Mouse (Mus musculus): ENCODE data around the gene Krt24. TPM values are rescaled to one million over a fixed set of nuclear protein-coding genes. Genes with fewer than 3 reads are reported as not detected.
A peak's percentile ranks its signal among the peaks of the same experiment; 100 is the strongest.

Gene Krt24
- total and polyA plus RNA-seq, 2 experiments from 2014 or later, result 0.07 TPM; not detected in 1

- Histone ChIP-seq H3K27ac (ENCODE audit: low read depth, low read length) (no peak overlapping the region), H3K9me3 (ENCODE audit: low read length) (no peaks in the 10 kb centered on the region), H3K4me1 (ENCODE audit: insufficient read depth, low read length) (no peaks in the 10 kb centered on the region), H3K27me3 (ENCODE audit: insufficient read depth, low read length) (no peaks in the 10 kb centered on the region), H3K4me3 (ENCODE audit: low read depth, low read length) (no peak overlapping the region), H3K36me3 (ENCODE audit: insufficient read depth, low read length) (no peaks in the 10 kb centered on the region), H3K4me2 (ENCODE audit: low read depth, low read length, poor library complexity, severe bottlenecking) (no peak overlapping the region), H3K9ac (replicated peaks; ENCODE audit: low read length, poor library complexity, severe bottlenecking) (no peak overlapping the region)
- TF ChIP-seq CTCF (IDR thresholded peaks at IDR 0.05), result no peak
- 29% methylated on average over 8 of the region's 8 CpGs for WGBS
- DNase-seq (ENCODE audit: low spot score) (no peak), ATAC-seq (ENCODE audit: low FRiP score) (no peak)
These were observed 31.5 kb upstream of the Krt24 start for GRCm38 (mm10) chr11:99316543-99316942.

DNA sequence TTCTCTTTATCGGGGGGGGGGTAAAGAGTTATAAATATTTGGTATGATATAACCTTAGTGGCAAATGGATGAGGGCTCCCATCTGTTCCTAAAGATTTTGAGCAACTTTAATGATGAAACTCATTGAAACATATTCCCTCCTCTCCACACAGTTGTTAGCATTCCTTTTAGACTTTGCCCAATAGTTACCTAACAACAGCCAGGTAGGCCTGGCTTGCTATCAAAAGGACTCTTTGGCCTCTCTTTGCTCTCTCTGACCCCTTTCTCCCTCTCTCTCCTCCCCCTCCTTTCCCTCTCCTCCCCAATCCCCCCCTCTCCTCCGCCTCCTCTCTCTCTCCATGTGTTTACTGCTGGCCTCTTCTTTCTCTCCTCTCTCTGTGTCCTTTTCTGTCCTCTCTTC lies 29.5 kb upstream of the Krt24 start:
- Histone ChIP-seq H3K9me3 (ENCODE audit: low read length) (no peaks in the 10 kb centered on the region), H3K36me3 (ENCODE audit: insufficient read depth, low read length) (no peaks in the 10 kb centered on the region), H3K27me3 (ENCODE audit: insufficient read depth, low read length) (no peaks in the 10 kb centered on the region), H3K4me3 (ENCODE audit: low read depth, low read length) (no peak overlapping the region), H3K4me1 (ENCODE audit: insufficient read depth, low read length) (no peaks in the 10 kb centered on the region), H3K27ac (ENCODE audit: low read depth, low read length) (no peak overlapping the region), H3K4me2 (ENCODE audit: low read depth, low read length, poor library complexity, severe bottlenecking) (no peak overlapping the region), H3K9ac (replicated peaks; ENCODE audit: low read length, poor library complexity, severe bottlenecking) (no peak overlapping the region)
- no peak for TF ChIP-seq CTCF (IDR thresholded peaks at IDR 0.05)
- ATAC-seq (ENCODE audit: low FRiP score) (no peak), DNase-seq (ENCODE audit: low spot score) (no peak)
- 87% methylated on average over 2 of the region's 2 CpGs for WGBS

DNA sequence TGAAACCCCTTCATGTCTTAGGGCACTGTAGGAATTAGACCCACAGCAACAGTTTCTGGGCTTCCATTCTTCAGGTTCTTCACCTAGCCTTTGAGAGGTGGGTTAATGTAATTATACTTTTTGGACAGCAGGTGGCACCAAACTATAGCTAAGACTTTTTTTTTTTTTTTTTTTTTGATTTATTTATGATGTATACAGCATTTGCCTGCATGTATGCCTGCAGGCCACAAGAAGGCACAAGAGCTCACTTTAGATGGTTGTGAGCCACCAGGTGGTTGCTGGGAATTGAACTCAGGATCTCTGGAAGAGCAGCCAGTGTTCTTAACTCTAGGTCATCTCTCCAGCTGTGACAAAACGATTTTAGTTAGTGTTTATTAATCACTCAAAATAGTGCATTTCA lies 25.8 kb upstream of the Krt24 start:
- Histone ChIP-seq H3K9me3 (ENCODE audit: low read length) (no peaks in the 10 kb centered on the region), H3K27ac (ENCODE audit: low read depth, low read length) (no peak overlapping the region), H3K4me2 (ENCODE audit: low read depth, low read length, poor library complexity, severe bottlenecking) (no peak overlapping the region), H3K27me3 (ENCODE audit: insufficient read depth, low read length) (no peaks in the 10 kb centered on the region), H3K4me3 (ENCODE audit: low read depth, low read length) (no peak overlapping the region), H3K36me3 (ENCODE audit: insufficient read depth, low read length) (no peaks in the 10 kb centered on the region), H3K4me1 (ENCODE audit: insufficient read depth, low read length) (no peaks in the 10 kb centered on the region), H3K9ac (replicated peaks; ENCODE audit: low read length, poor library complexity, severe bottlenecking) (no peak overlapping the region)
- DNase-seq (ENCODE audit: low spot score) (peak; percentile 58), ATAC-seq (ENCODE audit: low FRiP score) (no peak)
- WGBS, result 100% methylated on average over 1 of the region's 1 CpGs
- peak; percentile 72 for TF ChIP-seq CTCF (IDR thresholded peaks at IDR 0.05)

DNA sequence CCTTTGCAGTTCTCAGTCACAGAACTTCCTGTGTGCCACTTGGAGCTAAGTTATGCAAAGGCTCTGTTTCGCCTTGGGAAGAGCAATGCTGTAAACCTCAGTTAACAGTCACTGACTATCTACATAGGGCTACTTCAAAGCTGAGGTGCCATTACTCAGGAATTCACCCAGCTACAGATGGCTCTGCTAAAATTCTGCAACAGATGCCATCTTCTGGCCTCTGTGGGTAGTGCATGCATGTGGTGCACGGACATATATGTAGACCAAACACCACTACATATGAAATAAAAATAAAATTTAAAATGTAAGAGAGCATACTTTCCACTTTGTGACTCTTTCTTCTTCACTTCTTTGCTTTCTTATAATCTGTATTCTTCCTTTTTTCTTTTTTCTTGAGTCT lies 22.5 kb upstream of the Krt24 start:
- Histone ChIP-seq H3K4me2 (ENCODE audit: low read depth, low read length, poor library complexity, severe bottlenecking) (no peak overlapping the region), H3K9ac (replicated peaks; ENCODE audit: low read length, poor library complexity, severe bottlenecking) (no peak overlapping the region), H3K27me3 (ENCODE audit: insufficient read depth, low read length) (no peaks in the 10 kb centered on the region), H3K4me1 (ENCODE audit: insufficient read depth, low read length) (no peaks in the 10 kb centered on the region), H3K4me3 (ENCODE audit: low read depth, low read length) (no peak overlapping the region), H3K36me3 (ENCODE audit: insufficient read depth, low read length) (no peaks in the 10 kb centered on the region), H3K27ac (ENCODE audit: low read depth, low read length) (no peak overlapping the region), H3K9me3 (ENCODE audit: low read length) (no peaks in the 10 kb centered on the region)
- peak; percentile 86 for TF ChIP-seq CTCF (IDR thresholded peaks at IDR 0.05)
- 36% methylated on average over 2 of the region's 2 CpGs for WGBS
- no peak for ATAC-seq (ENCODE audit: low FRiP score)
- DNase-seq (ENCODE audit: low spot score), result peak; percentile 72

GRCm38 (mm10) chr11:99295039-99295438 lies 10.0 kb upstream of the Krt24 start:
- H3K36me3 ChIP-seq (ENCODE audit: insufficient read depth, low read length), result no peaks in the 10 kb centered on the region
- no peak overlapping the region for H3K4me3 ChIP-seq (ENCODE audit: low read depth, low read length)
- ATAC-seq (ENCODE audit: low FRiP score), result no peak
- H3K9ac ChIP-seq (replicated peaks; ENCODE audit: low read length, poor library complexity, severe bottlenecking), result no peak overlapping the region
- 61% methylated on average over 5 of the region's 5 CpGs for WGBS
- H3K4me2 ChIP-seq (ENCODE audit: low read depth, low read length, poor library complexity, severe bottlenecking), result no peak overlapping the region
- H3K27me3 ChIP-seq (ENCODE audit: insufficient read depth, low read length), result no peaks in the 10 kb centered on the region
- no peaks in the 10 kb centered on the region for H3K9me3 ChIP-seq (ENCODE audit: low read length)
- TF ChIP-seq CTCF (IDR thresholded peaks at IDR 0.05), result peak; percentile 73
- DNase-seq (ENCODE audit: low spot score), result peak; percentile 51
- H3K27ac ChIP-seq (ENCODE audit: low read depth, low read length), result no peak overlapping the region
- no peaks in the 10 kb centered on the region for H3K4me1 ChIP-seq (ENCODE audit: insufficient read depth, low read length)

DNA sequence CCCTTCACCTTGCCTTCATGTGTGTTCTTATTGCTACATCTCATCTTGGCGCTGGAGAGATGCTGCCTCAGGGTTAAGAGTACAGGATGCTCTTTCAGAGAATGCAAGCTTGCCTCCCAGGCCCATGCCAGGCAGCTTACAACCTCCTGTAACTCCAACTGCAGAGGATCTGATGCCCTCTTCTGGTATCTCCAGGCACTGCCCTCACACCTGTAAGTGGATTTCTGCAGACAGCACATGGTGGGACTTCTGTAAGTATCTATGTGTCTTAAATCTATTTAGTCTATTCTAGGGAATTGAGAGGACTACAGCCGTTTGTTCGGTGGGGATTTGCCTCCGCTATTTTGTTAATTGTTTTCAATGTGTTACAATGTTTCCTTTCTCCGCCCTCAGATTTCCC lies 7.8 kb upstream of the Krt24 start:
- DNase-seq (ENCODE audit: low spot score) (peak; percentile 61), ATAC-seq (ENCODE audit: low FRiP score) (no peak)
- Histone ChIP-seq H3K4me1 (ENCODE audit: insufficient read depth, low read length) (no peaks in the 10 kb centered on the region), H3K4me2 (ENCODE audit: low read depth, low read length, poor library complexity, severe bottlenecking) (no peak overlapping the region), H3K36me3 (ENCODE audit: insufficient read depth, low read length) (no peaks in the 10 kb centered on the region), H3K9me3 (ENCODE audit: low read length) (no peaks in the 10 kb centered on the region), H3K9ac (replicated peaks; ENCODE audit: low read length, poor library complexity, severe bottlenecking) (no peak overlapping the region), H3K4me3 (ENCODE audit: low read depth, low read length) (no peak overlapping the region), H3K27ac (ENCODE audit: low read depth, low read length) (no peak overlapping the region), H3K27me3 (ENCODE audit: insufficient read depth, low read length) (no peaks in the 10 kb centered on the region)
- TF ChIP-seq CTCF (IDR thresholded peaks at IDR 0.05), result peak; percentile 78
- 59% methylated on average over 5 of the region's 5 CpGs for WGBS

Measured in midbrain, postnatal 0 days (tissue).